Mouse (Mus musculus) gonadal fat pad, adult 2 months (tissue): ENCODE data around the gene Acmsd. TPM values are rescaled to one million over a fixed set of nuclear protein-coding genes. Genes with fewer than 3 reads are reported as not detected.
"Not testable (repeated sequence)": the region's sequence is repeated elsewhere in the genome, so short reads cannot be mapped to it uniquely, and the experiment has no call there.

ENCODE experiments used
- DNase-seq: peaks from one replicate; pipeline ENCODE4 v3.0.0-alpha.2; 2012; ENCODE audit warnings: low read depth
- polyA plus RNA-seq: library from polyadenylated mRNA; depleted of rRNA; stranded (reverse); fragments of >200 nt; gene quantifications from 2 replicates; pipeline ENCODE4 v1.2.3, GENCODE M21; 2012; rRNA removed

The Acmsd gene
- not detected in 2 replicates for polyA plus RNA-seq

GRCm38 (mm10) chr1:127729096-127729495, at the start of gene Acmsd:
TSS of gene Acmsd (plus strand) at chr1:127729413.
- no peak for DNase-seq

- DNase-seq, result no peak
Observed at GRCm38 (mm10) chr1:127679498-127680133, 49.6 kb upstream of the Acmsd start, which contains the start of gene Tmem163. TSS of gene Tmem163 (minus strand) at chr1:127679548.

- no peak for DNase-seq
Observed at GRCm38 (mm10) chr1:127696533-127696932, 32.7 kb upstream of the Acmsd start.

- DNase-seq, result no peak
Observed at GRCm38 (mm10) chr1:127702187-127702586, 27.0 kb upstream of the Acmsd start.

GRCm38 (mm10) chr1:127706269-127706668, 22.9 kb upstream of the Acmsd start:
- no peak for DNase-seq

GRCm38 (mm10) chr1:127716441-127716840, 12.8 kb upstream of the Acmsd start:
- no peak for DNase-seq

GRCm38 (mm10) chr1:127718290-127718689, 10.9 kb upstream of the Acmsd start:
- no peak for DNase-seq

- DNase-seq, result no peak
Observed at GRCm38 (mm10) chr1:127723596-127723995, 5.6 kb upstream of the Acmsd start.

GRCm38 (mm10) chr1:127731086-127731485, 1.9 kb downstream of the Acmsd start:
- no peak for DNase-seq

- DNase-seq, result no peak
Observed at GRCm38 (mm10) chr1:127732435-127732834, 3.2 kb downstream of the Acmsd start.

GRCm38 (mm10) chr1:127732841-127733240, 3.6 kb downstream of the Acmsd start:
- no peak for DNase-seq

GRCm38 (mm10) chr1:127735356-127735755, 6.1 kb downstream of the Acmsd start:
- DNase-seq, result no peak

GRCm38 (mm10) chr1:127750401-127751102, 21.3 kb downstream of the Acmsd start:
- no peak for DNase-seq

- no peak for DNase-seq
Observed at GRCm38 (mm10) chr1:127755806-127756205, 26.6 kb downstream of the Acmsd start.

- DNase-seq, result no peak
Observed at GRCm38 (mm10) chr1:127756331-127757163, 27.3 kb downstream of the Acmsd start.

GRCm38 (mm10) chr1:127757164-127757545, 27.9 kb downstream of the Acmsd start:
- not testable (repeated sequence) for DNase-seq

GRCm38 (mm10) chr1:127765468-127765867, 36.3 kb downstream of the Acmsd start:
- DNase-seq, result no peak

- no peak for DNase-seq
Observed at GRCm38 (mm10) chr1:127766741-127767140, 37.5 kb downstream of the Acmsd start.

GRCm38 (mm10) chr1:127773198-127773802, 44.1 kb downstream of the Acmsd start:
- DNase-seq, result no peak

- DNase-seq, result peak; percentile 87
Observed at GRCm38 (mm10) chr1:127773803-127774500, 44.7 kb downstream of the Acmsd start, which contains the start of gene Ccnt2. TSS of gene Ccnt2 (plus strand) at chr1:127774164.

GRCm38 (mm10) chr1:127774501-127774880, 45.3 kb downstream of the Acmsd start:
- no peak for DNase-seq
